Mouse (Mus musculus) thymus, postnatal 25 days (tissue): Measurements from ENCODE around the gene Tmem97.
"Not testable (repeated sequence)": the region's sequence is repeated elsewhere in the genome, so short reads cannot be mapped to it uniquely, and the experiment has no call there.

Experiments used
- DNase-seq: peaks from one replicate; pipeline ENCODE4 v3.0.0; 2022

Gene Tmem97

GRCm38 (mm10) chr11:78550168-78551058 is at the start of gene Tmem97:
Gene Tmem97 (minus strand): TSS chr11:78550777.
- peak; percentile 93 for DNase-seq

GRCm38 (mm10) chr11:78600051-78600450 is 49.5 kb upstream of the Tmem97 start:
- peak; percentile 68 for DNase-seq

GRCm38 (mm10) chr11:78598763-78599415 is 48.3 kb upstream of the Tmem97 start:
- no peak for DNase-seq

GRCm38 (mm10) chr11:78596750-78597149 is 46.2 kb upstream of the Tmem97 start:
- DNase-seq = no peak

- no peak for DNase-seq
Measured at GRCm38 (mm10) chr11:78595773-78596172, 45.2 kb upstream of the Tmem97 start.

GRCm38 (mm10) chr11:78594271-78594964 is 43.8 kb upstream of the Tmem97 start:
- no peak for DNase-seq

- DNase-seq = not testable (repeated sequence)
Measured at GRCm38 (mm10) chr11:78587677-78588076, 37.1 kb upstream of the Tmem97 start.

- DNase-seq = no peak
Measured at GRCm38 (mm10) chr11:78586099-78586498, 35.5 kb upstream of the Tmem97 start.

GRCm38 (mm10) chr11:78582848-78583247 is 32.3 kb upstream of the Tmem97 start:
- no peak for DNase-seq

- DNase-seq = no peak
Measured at GRCm38 (mm10) chr11:78574975-78575374, 24.4 kb upstream of the Tmem97 start.

- DNase-seq = no peak
Measured at GRCm38 (mm10) chr11:78574536-78574935, 24.0 kb upstream of the Tmem97 start.

GRCm38 (mm10) chr11:78574031-78574430 is 23.5 kb upstream of the Tmem97 start:
- DNase-seq = not testable (repeated sequence)

GRCm38 (mm10) chr11:78571854-78572253 is 21.3 kb upstream of the Tmem97 start:
- no peak for DNase-seq

- DNase-seq = no peak
Measured at GRCm38 (mm10) chr11:78571441-78571840, 20.9 kb upstream of the Tmem97 start.

GRCm38 (mm10) chr11:78569806-78570205 is 19.2 kb upstream of the Tmem97 start:
- DNase-seq = no peak

- DNase-seq = no peak
Measured at GRCm38 (mm10) chr11:78568827-78569226, 18.2 kb upstream of the Tmem97 start.

GRCm38 (mm10) chr11:78567614-78568013 is 17.0 kb upstream of the Tmem97 start:
- no peak for DNase-seq

- no peak for DNase-seq
Measured at GRCm38 (mm10) chr11:78566775-78567174, 16.2 kb upstream of the Tmem97 start.

- DNase-seq = peak; percentile 73
Measured at GRCm38 (mm10) chr11:78560447-78560846, 9.9 kb upstream of the Tmem97 start.

GRCm38 (mm10) chr11:78557241-78557640 is 6.7 kb upstream of the Tmem97 start:
- no peak for DNase-seq

GRCm38 (mm10) chr11:78556070-78556469 is 5.5 kb upstream of the Tmem97 start:
- no peak for DNase-seq

GRCm38 (mm10) chr11:78555623-78556022 is 5.0 kb upstream of the Tmem97 start:
- DNase-seq = no peak

GRCm38 (mm10) chr11:78551059-78551398 is 452 bp upstream of the Tmem97 start:
- no peak for DNase-seq
